Mouse (Mus musculus): ENCODE data around the gene Mthfs. TPM values are rescaled to one million over a fixed set of nuclear protein-coding genes. Genes with fewer than 3 reads are reported as not detected.
A peak's percentile ranks its signal among the peaks of the same experiment; 100 is the strongest.
"Not testable (repeated sequence)": the region's sequence is repeated elsewhere in the genome, so short reads cannot be mapped to it uniquely, and the experiment has no call there.

Mthfs gene
- total RNA-seq (2022) = 10 to 100 TPM; 39.1 to 51.1 (median 41.8) TPM

- not testable (repeated sequence) for DNase-seq
Measured at GRCm38 (mm10) chr9:89210353-89211064, at the start of gene Mthfs. Mthfs (plus strand) TSS chr9:89210676.

GRCm38 (mm10) chr9:89172539-89172938 lies 37.9 kb upstream of the Mthfs start:
- DNase-seq = not testable (repeated sequence)

- DNase-seq = peak; percentile 36
Measured at GRCm38 (mm10) chr9:89178833-89179232, 31.6 kb upstream of the Mthfs start.

- DNase-seq = not testable (repeated sequence)
Measured at GRCm38 (mm10) chr9:89179469-89179868, 31.0 kb upstream of the Mthfs start.

DNA sequence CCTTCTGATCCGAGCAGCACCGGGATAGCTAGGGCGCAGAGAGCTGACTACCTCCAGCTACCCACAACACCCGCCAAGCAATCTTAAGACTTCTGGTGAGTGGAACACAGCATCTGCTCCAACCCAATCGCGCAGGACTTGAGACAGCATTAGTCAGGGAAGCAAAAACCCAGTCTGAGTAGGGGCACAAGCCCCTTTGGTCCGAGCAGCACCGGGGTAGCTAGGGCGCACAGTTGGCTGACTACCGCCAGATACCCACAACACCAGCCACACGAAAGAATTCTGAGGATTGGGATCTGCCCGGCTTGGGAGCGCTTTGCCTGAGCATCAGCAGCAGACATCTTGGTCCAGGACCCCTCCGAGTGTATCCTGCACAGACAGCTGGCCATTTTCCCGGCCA lies 23.5 kb upstream of the Mthfs start:
- DNase-seq = not testable (repeated sequence)

GRCm38 (mm10) chr9:89195483-89195882 lies 15.0 kb upstream of the Mthfs start:
- DNase-seq = not testable (repeated sequence)

DNA sequence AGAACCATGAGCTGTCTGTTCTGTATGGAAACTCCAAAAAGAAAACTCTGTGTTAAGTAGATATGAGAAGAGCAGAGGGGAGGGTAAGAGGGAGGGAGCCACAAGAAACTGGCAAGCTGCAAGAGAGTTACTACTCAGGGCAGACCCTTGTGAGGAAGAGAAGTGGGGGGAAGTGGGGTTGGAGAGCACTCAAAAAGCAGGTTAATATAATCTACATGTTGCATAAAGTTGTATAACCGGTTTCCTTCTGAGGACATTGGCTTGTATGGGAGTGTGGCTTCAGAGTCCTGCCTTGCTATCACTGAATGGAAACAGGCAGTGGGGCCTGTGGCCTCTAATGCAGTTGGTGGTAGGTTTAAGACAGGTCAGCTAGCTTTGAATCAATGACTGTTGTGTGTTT lies 13.0 kb upstream of the Mthfs start:
- DNase-seq = not testable (repeated sequence)

GRCm38 (mm10) chr9:89198349-89198748 lies 12.1 kb upstream of the Mthfs start:
- DNase-seq = not testable (repeated sequence)

DNA sequence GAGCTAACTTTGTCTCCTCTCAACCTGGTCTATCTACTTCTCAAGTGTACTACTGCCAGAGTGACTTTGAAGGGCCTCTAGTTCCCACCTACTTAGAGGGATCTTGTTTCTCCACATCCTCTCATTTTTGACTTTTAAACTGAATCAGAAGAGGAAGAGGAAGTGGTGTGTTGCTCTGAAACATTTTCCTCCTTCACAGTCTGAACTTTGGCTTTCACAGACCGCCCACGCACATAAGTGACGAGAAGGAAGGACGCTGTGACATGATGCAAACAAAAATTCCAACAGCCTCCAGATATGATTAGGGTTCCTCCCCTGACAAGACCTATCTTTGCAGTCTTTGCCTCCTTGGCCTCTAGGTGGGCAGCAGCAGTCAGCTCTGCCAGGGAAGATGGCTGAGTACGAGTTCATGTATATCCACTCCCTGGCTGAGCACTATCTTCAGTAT lies 11.5 kb upstream of the Mthfs start, which contains the start of the genes Bcl2a1b and Gm29094:
Gene Bcl2a1b (plus strand): TSS at position 241 of the 448 bp plus-strand sequence.
Gene Gm29094 (plus strand): TSS at position 411 of the 448 bp plus-strand sequence.
- not testable (repeated sequence) for DNase-seq

- DNase-seq = not testable (repeated sequence)
Measured at GRCm38 (mm10) chr9:89202256-89202655, 8.2 kb upstream of the Mthfs start.

- not testable (repeated sequence) for DNase-seq
Measured at GRCm38 (mm10) chr9:89208939-89209338, 1.5 kb upstream of the Mthfs start.

GRCm38 (mm10) chr9:89211065-89211858 lies 786 bp downstream of the Mthfs start:
- DNase-seq = peak; percentile 86

DNA sequence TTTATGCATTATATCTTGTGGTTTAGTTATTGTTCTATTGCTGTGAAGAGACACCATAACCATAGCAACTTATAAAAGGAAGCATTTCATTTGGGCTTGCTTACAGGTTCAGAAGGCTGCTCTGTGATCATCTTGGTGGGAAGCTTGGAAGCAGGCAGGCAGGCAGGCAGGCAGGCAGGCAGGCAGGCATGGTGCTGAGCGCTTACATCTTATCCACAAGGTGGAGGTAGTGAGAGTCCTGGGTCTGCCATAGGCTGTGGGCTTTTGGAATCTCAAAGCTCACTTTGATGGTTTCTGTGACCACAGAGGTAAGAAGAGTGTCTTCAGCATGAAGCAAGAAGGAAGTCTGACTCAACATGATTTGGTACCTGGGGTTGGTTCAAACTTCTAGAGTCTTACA lies 2.0 kb downstream of the Mthfs start:
- not testable (repeated sequence) for DNase-seq

- DNase-seq = not testable (repeated sequence)
Measured at GRCm38 (mm10) chr9:89218174-89218573, 7.7 kb downstream of the Mthfs start.

- not testable (repeated sequence) for DNase-seq
Measured at GRCm38 (mm10) chr9:89219668-89220067, 9.2 kb downstream of the Mthfs start.

DNA sequence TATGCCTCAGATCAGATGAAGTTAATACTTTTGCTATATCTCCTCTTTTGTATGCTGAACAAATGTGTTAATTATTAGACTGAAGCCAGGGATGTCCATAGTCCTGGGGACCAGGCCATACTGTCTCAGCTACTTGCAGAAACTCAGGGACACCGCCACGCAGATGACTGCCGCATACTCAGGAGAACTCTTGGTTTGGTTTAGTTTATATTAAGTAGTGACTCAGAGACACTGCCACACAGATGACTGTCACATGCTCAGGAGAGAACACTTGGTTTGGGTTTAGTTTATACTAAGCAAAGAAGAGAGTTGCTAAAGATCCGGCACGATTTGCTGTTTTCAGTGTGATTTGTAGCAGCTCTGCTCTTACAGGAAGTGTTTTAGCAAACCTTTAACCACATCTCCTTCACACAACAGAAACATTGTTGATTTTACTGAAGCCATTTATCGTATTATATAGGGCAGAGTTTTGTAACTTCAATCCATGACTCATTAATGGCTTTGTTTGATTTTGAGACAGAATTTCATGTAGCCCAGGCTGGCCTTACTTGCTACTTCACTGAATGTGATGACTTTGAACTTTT lies 10.3 kb downstream of the Mthfs start:
- not testable (repeated sequence) for DNase-seq

DNA sequence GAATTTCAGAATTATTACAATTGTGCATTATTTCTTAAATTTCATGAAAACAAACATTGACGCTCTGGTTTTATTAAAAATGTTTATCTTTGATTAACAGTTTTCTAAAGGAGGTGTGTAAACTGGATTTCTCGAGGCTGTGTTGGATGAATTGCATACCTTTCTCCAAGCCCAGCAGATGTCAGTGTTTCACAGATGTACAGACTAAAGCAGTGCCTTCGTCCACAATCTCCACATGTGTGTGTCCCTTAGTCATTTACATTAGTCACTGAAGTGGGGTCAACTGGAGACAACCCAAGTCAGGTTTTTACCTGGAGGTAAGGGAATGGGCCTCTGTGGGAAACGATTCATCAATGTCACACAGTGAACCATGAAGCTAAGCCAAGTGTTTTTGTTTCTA lies 15.6 kb downstream of the Mthfs start:
- DNase-seq = no peak

- DNase-seq = no peak
Measured at GRCm38 (mm10) chr9:89228122-89228521, 17.6 kb downstream of the Mthfs start.

GRCm38 (mm10) chr9:89230897-89231497 lies 20.5 kb downstream of the Mthfs start:
- DNase-seq = not testable (repeated sequence)

DNA sequence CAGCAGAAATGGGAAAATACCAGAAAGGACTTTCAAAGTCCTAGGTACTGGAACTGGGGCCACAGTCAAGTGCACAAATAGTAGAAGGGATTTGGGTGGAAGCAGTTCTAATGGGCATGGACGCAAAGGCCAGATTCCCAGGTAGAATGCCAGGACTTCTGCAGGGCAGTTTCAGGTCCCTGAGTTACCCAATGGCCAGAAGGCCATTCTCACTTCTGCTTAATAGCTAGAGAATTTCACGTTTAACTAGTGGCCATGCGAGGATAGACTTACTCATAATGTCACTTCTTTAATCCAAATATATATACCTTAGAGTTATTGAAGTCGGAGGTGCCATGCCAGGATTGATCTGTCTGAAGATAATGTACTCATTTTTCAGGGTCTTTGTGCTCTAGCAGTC lies 26.7 kb downstream of the Mthfs start:
- not testable (repeated sequence) for DNase-seq

DNA sequence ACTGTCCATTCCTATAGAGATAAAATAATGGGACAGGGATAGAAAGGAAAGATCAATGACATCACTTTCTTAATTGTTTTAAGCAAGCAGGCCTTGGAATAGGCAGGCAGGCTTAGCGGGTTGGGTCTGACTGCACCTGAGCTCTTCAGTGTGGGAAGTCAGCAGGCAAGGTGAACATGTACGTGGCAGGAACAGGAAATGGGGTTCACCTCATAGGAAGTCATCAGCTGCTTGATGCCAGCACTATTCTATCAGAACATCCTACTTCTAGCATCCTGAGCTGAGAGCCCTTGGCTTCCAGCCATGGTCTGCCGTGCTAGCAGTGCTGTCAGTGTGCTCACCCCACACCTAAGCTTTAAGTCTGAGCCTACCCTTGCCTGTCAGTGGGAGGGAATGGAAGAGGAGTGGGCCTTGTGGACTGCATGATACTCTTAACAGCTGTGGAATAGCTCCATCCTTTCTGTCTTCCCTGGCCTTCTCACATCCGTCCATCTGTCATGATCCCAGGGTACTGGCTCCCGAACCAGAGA lies 28.6 kb downstream of the Mthfs start:
- not testable (repeated sequence) for DNase-seq

DNA sequence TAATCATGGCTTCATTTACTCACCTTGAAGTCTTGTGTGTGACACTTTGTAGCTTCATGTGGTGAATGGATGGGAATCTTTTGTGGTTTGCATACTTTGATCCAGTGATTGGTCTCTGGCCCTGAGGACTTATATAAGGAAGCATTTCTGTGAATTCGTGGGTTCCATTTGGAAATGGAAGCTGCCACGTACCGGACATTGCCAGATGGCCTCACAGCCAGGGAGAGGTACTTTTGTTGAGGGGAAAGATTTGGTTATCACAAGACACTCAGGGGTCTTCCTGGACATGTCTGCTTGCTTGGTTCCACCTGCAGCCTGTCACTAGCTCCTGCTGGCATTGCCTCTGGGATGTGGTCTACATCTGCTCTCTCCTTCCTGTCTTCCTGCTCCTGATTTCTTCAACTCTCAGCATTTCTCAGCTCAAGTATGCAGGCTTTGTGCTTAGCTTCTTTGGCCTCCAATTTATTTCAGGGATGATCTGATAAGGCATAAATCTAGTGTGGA lies 30.1 kb downstream of the Mthfs start:
- not testable (repeated sequence) for DNase-seq

All from adrenal gland, adult 8-10 months (tissue).